Mouse (Mus musculus) kidney, adult 11 months (tissue): Measurements from ENCODE around the gene Zbtb46.
A peak's percentile ranks its signal among the peaks of the same experiment; 100 is the strongest.
"Not testable (repeated sequence)": the region's sequence is repeated elsewhere in the genome, so short reads cannot be mapped to it uniquely, and the experiment has no call there.

ENCODE experiments used
- DNase-seq: peaks from one replicate; pipeline ENCODE4 v3.0.0; 2022

Gene Zbtb46

DNA sequence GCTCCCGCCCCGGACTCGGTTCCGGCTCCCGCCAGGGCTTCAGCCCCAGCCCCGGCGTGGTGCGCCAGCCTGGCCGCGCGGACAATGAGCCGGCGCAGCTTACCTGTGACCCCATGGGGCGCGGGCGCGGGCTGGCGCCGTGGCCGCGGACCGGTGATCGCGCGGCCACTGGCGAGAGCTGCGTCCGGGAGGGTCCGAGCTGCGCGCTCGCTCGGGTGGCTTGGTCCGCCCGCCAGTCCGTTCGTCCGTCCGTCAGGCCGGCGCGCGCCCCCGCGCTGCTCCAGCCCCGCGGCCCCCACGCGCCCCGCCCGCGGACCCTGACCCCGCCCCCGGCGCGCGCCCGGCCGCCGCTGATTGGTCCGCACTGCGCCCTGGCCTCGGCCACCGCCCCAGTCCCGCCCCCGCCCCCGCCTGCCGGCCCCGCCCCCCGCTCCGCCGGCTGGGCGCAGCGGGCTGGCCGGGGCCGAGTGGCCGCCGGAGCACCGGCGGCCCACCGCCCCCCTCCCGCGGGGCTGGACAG is at the start of gene Zbtb46:
Gene Zbtb46, minus strand, starts transcription at position 274 of the 520 bp plus-strand sequence.
- peak; percentile 80 for DNase-seq

- DNase-seq = no peak
Measured at GRCm38 (mm10) chr2:181498644-181499043, 39.4 kb upstream of the Zbtb46 start.

GRCm38 (mm10) chr2:181497548-181497875 is 38.3 kb upstream of the Zbtb46 start:
- peak; percentile 70 for DNase-seq

DNA sequence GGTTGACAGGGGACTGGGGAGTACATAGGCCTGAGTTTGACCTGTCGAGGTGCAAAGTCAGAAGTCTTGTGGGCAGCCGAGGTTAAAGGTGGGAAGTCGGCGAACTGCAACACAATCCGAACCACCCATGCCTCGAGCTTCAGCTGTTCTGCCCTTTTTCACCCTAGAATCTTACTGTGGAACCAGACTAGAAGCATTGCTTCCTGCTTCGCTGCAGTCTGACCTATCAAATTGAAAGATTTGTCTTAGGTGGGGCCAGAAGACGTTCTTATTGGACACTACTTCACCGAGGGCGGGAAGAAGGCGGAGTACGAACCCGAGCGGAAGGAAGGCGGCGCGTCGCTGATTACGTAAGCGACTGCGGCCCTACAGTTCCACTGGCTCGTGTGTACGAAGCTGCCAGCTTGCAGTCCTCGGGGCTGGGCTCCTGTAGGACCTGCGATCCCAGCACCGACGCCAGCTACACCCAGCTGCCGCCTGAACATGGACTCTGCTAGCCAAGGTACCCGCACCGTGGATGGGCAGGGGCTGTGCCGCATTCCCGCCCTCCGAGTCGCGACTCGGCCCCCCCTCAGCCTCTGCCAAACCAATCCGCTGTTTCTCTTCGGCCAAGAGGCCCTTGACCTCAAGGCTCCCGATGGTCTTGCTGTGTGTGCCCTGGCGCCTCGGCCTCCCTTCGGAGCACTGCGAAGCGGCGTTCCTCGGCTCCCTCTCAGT is 37.8 kb upstream of the Zbtb46 start, which contains the start of gene Tpd52l2:
Gene Tpd52l2, plus strand, starts transcription at position 312 of the 717 bp plus-strand sequence.
- DNase-seq = peak; percentile 96

GRCm38 (mm10) chr2:181496281-181496680 is 37.1 kb upstream of the Zbtb46 start:
- peak; percentile 53 for DNase-seq

DNA sequence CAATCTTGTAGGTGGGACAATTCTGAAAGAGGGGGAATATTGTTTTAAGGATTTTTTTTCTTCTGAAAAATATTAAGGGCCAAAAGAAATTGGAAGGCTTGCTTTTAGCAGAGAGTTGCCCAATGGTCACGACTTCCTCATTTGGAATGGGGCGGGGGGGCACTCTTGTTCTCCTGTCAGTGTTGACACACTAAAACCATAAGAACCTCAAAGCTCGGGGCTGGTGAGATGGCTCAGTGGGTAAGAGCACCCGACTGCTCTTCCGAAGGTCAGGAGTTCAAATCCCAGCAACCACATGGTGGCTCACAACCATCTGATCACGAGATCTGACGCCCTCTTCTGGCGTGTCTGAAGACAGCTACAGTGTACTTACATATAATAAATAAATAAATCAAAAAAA is 36.6 kb upstream of the Zbtb46 start:
- not testable (repeated sequence) for DNase-seq

GRCm38 (mm10) chr2:181494266-181494945 is 35.2 kb upstream of the Zbtb46 start:
- DNase-seq = no peak

GRCm38 (mm10) chr2:181493156-181493927 is 34.1 kb upstream of the Zbtb46 start, which contains the start of gene Abhd16b:
TSS of gene Abhd16b (plus strand) at chr2:181493206.
- DNase-seq = no peak

DNA sequence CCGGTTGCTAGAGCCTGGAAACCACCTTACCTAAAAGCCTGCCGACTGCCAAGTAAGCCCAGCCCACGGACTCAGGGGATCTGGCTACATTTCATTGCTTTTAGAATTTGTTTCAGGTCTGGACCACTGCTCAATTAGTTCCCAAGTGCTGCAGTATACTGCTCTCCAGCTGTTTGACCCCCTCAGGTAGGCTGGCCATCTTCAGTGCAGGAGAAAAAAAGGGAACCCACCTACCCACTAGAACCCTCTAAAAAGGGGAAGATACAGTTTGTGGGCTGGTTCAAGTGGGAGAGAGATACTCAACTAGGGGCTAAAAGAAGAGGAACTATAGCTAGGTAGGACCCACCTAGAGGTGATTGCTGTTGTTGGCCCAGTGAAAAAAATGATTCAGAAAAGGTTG is 33.0 kb upstream of the Zbtb46 start:
- DNase-seq = no peak

- peak; percentile 34 for DNase-seq
Measured at GRCm38 (mm10) chr2:181491432-181492205, 32.4 kb upstream of the Zbtb46 start.

- peak; percentile 83 for DNase-seq
Measured at GRCm38 (mm10) chr2:181487338-181488277, 28.4 kb upstream of the Zbtb46 start.

- no peak for DNase-seq
Measured at GRCm38 (mm10) chr2:181485741-181486140, 26.5 kb upstream of the Zbtb46 start.

DNA sequence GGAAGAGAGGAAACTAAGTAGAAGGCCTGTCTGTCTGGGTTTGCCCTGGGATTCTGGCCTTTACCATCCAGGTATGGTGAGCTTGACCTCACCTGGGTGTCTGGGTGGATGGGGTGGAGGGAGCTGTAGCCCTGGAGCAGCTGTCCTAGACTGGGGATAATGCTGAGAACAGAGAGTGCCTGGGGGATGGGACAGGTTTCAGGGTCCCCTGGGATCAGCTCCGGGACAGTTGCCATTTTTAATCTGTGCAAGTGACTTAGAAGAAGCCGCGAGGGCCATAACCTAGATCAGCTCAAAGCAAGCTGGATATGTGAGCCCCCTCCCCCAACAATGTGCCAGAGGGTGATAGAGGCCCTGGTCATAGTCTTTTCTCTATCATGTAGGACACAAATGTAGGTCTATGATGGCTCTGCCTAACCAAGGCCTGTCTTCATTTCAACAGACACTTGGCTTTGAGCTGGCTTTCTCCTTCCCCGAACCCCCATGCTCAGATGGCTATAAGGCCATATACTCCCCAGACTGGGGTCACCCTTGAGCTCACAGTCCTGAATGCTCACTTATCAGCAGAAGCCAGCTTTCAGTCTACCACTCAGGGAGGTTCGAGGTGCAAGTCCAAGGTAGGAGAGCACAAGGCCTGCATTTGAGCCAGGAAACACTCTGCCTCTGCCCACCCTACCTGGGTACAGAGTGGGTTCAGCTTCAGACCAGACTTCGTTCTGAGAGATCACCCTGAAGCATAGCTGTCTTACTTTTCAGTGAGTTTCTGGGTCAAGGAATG is 25.4 kb upstream of the Zbtb46 start:
- no peak for DNase-seq

GRCm38 (mm10) chr2:181483562-181484318 is 24.5 kb upstream of the Zbtb46 start:
- DNase-seq = peak; percentile 69

GRCm38 (mm10) chr2:181483120-181483519 is 23.9 kb upstream of the Zbtb46 start:
- DNase-seq = no peak

DNA sequence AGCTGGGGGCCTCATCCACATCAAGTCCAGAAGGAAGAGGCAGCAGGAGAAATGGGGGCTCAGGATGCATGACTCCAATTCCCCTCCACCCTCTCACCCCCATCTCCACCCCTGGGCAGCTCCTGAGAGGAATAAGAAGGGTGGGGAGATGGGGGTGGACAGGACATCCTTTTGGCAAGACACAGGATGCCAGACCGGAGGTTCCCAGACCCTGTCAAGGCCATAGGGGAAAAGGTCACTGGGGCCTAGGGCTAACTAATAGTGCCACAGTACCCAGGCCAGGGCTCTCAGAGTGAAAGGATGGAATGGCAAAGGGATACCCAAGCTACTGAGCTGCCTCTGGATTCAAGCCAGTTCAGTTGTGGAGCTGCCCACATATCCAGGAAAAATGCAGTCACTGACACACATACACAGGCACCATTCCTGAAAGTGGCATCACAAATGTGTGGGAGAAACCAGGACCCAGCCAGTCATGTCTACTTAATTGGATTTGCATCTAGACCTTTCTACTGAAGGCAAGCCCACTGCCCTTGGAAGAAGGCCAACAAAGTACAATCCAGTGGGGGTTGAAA is 13.1 kb upstream of the Zbtb46 start:
- peak; percentile 44 for DNase-seq

- DNase-seq = peak; percentile 75
Measured at GRCm38 (mm10) chr2:181471246-181471645, 12.0 kb upstream of the Zbtb46 start.

- peak; percentile 58 for DNase-seq
Measured at GRCm38 (mm10) chr2:181470285-181470684, 11.1 kb upstream of the Zbtb46 start.

DNA sequence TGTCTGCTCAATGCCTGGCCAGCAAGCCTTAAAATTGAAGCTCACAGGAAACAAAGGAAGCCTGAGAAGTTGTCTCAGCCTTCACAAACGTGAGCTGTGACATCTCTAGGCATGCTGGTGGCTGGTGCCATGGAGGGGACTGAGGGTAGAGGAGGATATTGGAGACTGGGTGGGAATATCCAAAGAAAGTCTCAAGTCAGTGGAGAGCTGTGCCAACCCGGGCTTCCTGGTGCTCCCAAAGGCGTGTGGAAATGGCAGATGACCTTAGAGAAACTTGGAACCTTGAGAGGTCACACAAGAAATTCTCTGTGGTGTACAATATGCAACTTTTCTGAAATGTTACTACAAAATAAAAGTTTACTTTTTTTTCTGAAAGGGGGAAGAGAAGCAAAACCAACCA is 6.2 kb upstream of the Zbtb46 start:
- DNase-seq = no peak
